Mouse (Mus musculus): ENCODE measurements at regions not wholly inside any gene's neighbourhood (a gene's known extent, or its start where the extent isn't known, plus 50 kb on each side); places are given as distances from the start of the nearest gene placed in this dataset.

GRCm38 (mm10) chr4:40063751-40064456 lies 79.0 kb upstream of the Aco1 start:
- TF ChIP-seq POLR2A (IDR thresholded peaks at IDR 0.05; ENCODE audit: low read depth, low read length) (no peak), TBP (conservative IDR thresholded peaks at IDR 0.05; ENCODE audit: low read depth, low read length) (no peak), CTCF (conservative IDR thresholded peaks at IDR 0.05 in 1 of 2, IDR thresholded peaks at IDR 0.05 in 1 of 2; ENCODE audit: low read depth in 2 of 2, low read length in 2 of 2) (no peak), ZMIZ1 (IDR thresholded peaks at IDR 0.05; ENCODE audit: low read depth, low read length) (no peak), USF1 (IDR thresholded peaks at IDR 0.05; ENCODE audit: low read depth, low read length) (no peak), SMC3 (IDR thresholded peaks at IDR 0.05; ENCODE audit: low read depth, low read length) (no peak), USF2 (conservative IDR thresholded peaks at IDR 0.05; ENCODE audit: low read depth, low read length) (no peak)
